Mouse (Mus musculus) cerebellum, adult 9-11 months (tissue): ENCODE measurements around the gene Ugdh.
"Not testable (repeated sequence)": the region's sequence is repeated elsewhere in the genome, so short reads cannot be mapped to it uniquely, and the experiment has no call there.

ENCODE experiments used
- DNase-seq: peaks from one replicate; pipeline ENCODE4 v3.0.0; 2022

Ugdh gene

DNA sequence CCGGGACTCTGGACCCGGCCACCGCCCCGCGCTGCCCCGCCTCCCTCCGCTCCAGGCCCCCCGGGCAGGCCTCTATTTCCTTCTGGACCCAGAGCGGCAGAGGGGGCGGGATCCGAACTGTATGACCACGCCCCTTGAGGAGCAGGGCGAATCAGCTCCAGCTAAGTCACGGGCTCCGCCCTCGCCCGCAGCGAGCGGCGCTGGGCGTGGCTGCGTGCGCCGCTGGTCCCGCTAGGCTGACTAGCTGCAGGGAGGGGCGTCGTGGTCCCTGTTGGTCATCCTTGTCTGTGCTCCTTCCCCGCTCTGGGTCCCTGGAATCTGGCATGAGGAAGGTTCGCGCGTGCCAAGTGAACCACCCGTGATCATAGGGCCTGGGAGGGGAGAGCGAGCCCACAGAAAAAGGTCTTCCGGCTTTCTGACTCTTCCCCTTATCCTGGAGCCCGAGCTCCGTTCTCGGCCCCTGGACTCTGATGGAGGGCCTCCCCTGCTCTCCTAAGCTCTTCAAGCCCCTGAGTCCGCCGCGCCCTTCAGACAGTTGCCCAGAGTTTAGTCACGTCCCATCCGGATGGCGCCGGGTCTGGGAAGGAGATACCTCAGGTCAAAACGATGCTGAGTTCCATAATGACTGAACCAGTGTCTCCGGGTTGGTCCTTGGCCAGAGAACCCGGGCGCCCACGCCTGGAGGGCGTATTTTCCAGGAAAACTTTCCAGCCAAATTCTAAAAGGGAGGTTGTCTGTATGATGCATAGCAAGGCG is at the start of gene Ugdh:
Gene Ugdh (minus strand): TSS at position 144 of the 756 bp plus-strand sequence.
- peak; percentile 98 for DNase-seq

DNA sequence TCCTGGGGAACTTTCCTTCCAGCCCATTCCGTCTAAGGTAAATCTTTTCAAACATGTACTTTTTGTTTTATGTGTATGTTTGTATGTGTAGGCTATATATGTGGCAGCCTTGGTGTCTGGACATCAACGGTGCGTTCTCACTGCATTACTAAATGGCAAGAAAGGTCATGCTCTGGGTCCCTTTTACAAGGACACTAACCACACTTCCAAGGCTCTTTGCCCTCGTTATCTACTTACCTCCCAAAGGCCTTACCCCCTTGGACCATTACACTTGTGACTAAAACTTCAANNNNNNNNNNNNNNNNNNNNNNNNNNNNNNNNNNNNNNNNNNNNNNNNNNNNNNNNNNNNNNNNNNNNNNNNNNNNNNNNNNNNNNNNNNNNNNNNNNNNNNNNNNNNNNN is 47.2 kb upstream of the Ugdh start:
- DNase-seq: no peak

DNA sequence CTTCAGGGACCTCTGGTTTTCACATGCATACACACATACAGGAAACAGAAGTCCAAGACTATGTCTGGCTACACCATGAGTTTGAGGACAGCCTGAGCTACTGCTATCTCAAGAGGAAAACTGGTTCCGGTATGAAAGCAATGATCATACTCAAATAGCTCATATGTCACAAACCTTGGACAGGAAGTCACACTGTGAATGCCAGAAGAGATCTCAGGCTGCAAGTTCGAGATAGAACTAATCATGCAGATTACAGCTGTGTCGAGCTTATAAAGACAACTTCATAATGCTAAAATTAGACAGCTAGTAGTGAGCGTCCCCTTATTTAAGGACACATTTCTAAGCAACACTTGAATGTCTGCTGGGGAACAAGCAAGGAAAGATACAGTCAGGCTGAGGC is 44.8 kb upstream of the Ugdh start:
- no peak for DNase-seq

DNA sequence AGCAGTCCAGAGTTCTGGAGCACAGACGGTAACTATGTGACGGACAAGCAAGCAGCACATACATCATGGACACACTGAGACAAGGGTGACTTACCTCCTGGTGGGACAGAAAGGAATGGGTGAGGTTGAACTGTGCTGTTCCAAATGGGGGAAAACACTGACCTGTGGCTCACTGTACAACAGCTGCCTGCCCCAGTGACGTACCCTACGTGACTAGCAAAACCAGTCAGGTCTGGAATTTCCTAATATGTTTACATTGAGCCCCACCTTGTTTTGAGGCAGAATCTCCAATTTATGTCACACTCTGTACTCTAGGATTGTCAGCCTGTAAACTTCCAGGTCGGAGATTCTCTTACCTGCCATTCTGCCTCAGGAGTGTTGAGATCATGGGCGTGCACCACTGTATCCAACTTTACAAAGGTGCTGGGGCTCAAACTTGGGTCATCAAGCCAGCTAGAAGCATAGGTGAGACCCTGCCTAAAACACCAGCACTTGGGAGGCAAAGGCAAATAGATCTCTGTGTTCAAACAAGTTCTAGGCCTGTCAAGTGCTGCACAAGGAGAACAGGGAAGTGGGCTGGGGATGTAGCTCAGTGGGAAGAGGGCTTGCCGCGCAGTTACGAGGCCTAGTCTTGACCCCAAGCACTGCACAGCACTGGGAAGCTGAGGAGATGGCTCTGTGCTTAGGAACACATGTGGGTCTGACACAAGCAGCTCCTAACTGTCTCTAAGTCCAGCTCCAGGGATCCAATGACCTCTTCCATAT is 44.1 kb upstream of the Ugdh start:
- no peak for DNase-seq

DNA sequence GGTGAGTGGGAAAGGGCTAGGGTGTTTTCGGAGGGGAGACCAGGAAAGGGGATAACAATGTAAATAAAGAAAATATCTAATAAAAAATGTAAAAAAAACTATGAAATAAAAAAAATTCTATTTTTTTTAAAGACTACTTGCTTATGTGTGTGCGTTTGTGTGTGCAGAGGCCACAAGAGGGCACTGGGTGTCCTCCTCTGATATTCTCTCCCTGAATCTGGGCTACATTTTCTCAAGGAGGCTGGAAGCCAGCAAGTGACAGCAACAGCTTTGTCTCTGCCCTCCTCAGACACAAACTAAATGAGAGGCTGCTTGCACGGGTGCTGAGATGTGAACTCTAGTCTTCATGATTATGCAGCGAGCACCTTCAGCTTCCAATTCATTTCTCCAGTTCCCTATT is 42.5 kb upstream of the Ugdh start:
- DNase-seq: no peak

DNA sequence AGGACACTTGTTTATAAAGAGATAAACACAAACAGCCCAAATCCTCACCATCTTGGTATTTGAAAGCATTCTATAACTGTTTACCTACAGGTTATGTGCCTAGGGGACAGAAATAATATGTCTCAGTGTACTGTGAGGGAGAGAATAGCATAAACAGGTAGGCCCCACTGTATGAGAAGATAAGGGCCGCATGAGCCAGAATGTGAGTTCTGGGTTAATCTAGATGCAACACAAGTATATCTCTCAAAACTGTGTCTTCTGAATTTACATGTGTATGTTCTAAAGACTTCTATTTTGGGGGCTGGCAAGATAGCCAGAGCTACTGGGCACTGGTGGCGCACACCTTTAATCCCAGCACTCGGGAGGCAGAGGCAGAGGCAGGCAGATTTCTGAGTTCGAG is 41.0 kb upstream of the Ugdh start:
- DNase-seq: not testable (repeated sequence)

DNA sequence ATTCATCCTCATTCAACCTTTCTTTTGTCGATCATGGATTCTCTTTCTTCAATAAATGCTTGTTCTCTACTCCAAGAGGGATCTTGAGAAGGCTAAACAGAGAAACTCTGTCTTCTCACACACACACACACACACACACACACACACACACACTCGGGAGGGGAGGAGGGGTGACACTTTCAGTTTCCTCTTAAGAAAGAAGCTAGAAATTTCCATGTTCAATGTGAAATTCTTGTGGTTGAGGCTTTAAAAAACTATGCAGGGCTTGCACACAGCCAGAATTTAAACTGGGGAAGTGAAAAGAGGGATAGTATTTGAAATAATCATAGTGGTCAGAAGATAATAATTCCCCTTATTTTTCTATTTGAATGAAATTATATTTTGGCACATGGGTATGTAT is 40.1 kb upstream of the Ugdh start:
- no peak for DNase-seq

DNA sequence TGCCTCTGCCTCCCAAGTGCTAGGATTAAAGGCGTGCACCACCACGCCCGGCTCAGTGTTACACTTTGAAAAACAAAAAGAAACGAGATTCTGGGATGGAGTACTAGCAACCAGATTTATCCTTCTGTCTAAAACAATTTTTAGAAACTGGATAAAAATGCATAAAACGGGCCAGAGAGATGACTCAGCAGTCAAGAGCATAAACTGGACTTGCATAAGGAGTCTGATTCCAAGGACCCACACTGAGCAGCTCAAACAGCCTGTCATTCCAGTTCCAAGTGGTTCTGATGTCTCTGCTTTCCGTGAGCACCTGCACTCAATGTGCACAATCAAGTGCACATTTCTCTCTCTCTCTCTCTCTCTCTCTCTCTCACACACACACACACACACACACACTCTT is 34.0 kb upstream of the Ugdh start:
- peak; percentile 66 for DNase-seq

DNA sequence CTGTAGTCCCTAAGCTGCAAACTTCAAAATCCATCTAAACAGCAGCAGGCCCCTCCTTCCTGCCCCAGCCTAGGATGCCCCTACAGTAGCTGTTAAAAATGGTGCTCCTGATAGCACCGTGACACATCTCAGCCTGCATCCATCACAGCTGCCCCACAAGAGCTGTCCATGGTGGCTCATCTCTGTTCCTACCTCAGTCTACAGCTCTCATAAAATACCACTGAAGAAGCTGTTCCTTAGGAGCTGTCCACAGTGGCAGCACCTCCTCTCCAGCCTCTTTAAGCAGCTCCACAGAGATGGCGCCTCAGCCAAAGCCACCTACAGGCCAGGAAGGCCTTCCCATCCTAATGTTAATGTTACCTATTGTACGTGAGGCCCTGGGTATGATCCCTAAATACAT is 31.2 kb upstream of the Ugdh start:
- DNase-seq: no peak

DNA sequence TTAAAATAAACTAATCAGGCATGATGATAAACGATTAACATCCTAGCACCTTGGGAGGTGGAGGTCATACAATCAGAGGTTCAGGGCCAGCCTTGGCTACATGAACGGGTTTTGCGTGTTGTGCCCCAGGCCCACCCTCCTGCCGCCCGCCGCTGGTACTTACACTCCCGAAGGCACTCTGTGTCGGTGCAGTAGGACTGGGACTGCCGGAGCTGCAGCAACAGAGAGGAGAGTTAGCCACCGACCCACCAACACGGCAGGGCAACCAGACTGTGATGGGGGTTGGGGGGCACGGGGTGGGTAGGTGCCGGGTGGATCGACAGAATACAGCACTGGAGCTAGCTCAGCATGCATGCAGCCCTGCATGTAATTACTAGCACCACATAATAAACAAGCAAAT is 24.6 kb upstream of the Ugdh start:
- DNase-seq: no peak

DNA sequence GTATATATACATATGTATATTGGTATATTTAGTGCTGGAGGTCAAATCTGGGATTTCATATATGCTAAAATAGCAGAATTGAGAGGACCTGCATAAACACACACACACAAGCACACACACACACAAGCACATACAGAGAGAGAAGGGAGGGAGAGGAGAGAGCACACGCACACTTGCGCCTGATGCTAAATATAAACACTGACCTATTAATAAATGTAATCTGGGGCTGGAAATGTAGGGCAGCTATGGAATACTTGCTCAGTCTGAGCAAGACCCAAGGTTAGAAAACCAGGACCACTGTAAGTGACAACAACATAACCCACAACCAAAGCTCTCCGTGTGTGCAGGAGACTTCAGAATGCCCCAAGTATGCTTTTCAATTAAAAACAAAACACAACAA is 23.7 kb upstream of the Ugdh start:
- no peak for DNase-seq

DNA sequence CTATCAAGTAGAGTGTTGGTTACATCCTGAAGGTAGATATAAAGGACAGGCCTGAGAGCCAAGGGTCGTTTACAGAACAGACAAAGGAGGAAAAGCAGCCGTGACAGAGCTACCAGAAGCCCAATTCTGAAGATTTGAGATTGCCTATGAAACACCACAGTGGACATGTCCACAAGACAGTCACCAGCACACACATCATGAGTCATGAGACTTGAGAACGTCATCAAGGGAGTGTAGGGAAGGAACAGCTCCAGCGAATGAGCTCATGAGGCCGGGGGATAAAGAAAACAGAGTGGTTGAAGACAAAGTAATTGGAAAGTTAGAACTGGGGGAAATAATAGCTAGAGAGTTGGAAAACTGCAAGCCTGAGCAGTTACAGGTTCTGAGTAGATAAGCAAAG is 22.1 kb upstream of the Ugdh start:
- no peak for DNase-seq

DNA sequence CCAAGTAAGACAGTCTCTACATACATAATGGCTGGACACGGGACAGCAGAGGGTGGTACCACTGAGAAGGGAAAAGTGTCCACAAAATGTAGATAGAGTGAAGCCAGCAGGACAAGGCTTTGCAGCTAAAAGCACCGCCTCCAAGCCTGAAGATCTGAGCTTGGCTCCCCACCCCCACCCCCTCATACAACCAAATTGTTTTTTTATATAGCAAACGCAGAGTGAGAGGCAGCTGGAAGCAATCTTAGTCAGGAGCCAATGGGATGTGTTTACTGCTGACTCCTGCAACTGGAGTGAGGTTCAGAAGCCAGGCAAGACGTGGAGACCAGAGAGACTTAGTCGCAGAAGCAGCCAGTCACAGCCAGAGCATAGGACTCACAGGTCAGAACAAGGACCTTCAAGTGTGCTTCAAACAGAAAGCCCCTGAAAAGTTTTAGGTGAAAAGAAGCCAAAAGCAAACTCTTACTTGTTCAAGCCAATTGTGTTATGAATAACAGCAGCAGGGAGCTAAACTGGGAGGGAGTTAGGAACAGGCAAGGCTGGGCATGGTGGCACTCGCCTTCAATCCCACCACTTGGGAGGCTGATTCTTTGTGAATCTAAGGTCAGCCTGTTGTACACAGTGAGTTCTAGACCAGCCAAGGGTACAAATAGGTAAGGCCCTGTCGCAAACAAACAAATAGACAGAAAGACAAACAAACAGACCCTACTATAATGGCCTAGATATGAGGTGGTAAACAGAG is 21.5 kb upstream of the Ugdh start:
- DNase-seq: no peak

DNA sequence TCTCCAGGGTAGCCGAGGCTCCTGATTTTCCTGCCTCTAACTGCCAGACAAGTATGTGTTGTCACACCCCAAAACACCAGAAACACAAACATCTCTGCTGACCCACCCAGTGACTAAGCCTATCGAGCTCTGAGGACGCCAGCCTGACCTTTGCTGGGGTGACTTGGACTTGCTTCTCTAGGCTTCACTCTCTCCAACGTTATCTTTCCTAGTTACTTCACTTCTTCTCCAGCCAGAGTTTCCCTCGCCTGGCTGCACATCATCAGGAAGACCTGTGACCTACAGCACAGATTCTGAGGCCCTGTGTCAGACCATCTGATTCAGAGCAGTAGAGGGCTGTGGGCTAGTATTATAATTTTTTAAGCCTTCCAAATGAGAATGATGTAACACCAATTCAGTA is 19.0 kb upstream of the Ugdh start:
- DNase-seq: no peak

DNA sequence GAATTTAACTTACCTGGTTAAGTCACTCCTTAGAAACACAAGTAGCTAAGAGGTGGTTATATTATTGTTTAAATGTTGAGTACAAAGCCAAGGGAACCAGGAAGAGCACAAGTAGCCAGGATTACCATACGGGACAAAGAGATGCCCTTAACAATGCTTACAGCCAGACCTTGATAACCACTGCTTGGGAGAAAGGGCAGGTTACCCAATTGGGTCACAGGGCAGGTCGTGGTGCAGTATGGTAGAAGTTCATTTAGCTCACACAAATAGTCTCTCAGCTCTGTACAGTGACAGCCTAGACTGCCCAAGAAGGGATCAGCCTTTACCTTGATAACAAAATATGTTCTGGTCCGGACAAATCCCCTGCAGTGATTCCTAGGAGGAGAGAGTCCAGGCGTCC is 13.2 kb upstream of the Ugdh start:
- DNase-seq: no peak

DNA sequence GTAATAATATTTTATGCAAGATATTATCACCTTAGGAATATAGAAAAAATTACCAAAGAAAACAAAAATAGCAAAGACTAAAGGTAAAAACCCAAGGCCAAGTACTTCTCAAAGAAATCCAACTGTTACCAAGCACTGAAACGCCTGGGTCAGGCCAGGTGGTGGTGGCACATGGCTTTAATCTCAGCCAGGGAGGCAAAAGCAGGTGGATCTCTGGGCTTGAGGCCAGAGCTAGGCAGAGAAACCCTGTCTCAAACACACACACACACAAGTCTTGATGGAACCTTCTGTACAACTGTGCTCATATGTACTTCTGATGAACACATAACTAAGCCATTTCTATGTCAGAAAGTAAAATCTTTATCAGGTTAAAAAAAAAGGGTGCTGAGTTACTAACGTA is 12.1 kb upstream of the Ugdh start:
- DNase-seq: peak; percentile 92

DNA sequence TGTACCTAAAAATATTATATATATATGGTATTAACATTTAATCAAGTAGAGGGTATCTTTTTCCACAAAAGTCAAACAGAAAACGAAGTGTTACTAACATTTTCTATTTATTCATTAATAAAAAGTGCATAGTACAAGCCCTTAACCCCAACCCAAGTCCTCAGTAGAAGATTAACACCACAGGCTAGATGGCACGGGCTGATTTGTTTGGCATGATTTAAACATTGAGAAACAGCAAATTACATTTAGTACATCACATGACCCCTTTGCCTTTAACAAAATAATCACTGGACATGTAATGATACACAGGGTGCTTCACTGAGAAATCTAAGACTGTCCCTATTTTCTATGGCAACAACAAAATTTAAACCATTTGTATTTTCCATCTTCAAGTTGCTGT is 11.0 kb upstream of the Ugdh start:
- no peak for DNase-seq

DNA sequence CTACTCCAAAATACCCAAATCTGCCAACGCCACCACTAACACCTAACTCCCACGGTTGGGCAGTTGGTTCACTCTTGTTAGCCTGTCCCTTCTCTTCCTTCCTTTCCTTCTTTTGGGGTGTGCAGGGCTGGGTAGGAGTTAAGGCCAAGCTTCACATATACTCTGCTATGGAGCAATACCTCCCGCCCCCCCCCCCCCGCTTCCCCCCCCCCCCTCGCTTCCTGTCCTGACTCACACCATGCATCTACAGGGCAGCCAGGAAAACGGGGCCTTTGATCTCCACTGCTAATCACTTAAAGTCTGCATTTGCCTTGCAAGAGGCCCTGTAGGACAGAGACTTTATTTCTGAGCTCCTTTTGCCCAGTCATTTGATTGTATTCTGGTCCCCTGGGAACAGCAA is 9.2 kb upstream of the Ugdh start:
- DNase-seq: no peak

DNA sequence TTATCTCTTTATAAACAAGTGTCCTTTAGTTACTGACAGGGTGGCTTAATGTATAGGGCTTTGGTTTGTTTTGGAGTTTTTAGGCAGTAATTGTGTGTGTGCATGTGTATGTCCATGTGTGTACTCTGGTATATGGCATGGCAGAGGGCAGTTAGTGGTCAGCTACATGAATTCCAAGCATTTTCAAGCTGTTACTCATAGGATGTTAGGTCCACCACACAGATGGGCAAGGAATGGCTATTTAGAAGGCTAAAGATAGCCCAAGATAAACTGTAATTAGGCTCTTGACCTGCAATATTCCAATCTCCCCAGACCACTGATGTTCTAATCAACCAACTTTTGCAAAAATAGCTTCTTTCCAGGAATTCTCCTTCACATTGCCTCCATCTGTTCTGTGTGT is 2.3 kb upstream of the Ugdh start:
- DNase-seq: no peak

DNA sequence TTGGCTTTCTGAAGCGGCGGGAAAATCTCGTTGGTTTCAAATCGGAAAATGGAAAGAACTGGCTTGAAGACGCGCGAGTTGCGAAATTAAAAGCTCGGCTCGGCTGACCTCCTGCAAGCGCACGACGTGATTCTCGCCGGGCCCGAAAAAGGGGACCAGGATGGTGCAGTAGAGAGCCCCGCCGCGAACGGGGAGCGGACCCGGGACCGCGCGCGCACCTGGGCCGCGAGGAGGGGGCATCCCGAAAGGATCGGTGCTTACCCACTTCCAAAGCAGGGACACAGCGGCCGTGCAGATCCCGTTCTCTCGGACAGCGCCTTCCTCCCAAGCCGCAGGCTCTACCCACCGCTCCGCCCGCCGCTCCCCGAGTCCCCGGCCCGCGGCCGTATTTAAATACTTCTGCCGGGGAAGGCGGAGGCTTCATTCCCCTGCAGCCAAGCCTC is 365 bp downstream of the Ugdh start:
- no peak for DNase-seq

DNA sequence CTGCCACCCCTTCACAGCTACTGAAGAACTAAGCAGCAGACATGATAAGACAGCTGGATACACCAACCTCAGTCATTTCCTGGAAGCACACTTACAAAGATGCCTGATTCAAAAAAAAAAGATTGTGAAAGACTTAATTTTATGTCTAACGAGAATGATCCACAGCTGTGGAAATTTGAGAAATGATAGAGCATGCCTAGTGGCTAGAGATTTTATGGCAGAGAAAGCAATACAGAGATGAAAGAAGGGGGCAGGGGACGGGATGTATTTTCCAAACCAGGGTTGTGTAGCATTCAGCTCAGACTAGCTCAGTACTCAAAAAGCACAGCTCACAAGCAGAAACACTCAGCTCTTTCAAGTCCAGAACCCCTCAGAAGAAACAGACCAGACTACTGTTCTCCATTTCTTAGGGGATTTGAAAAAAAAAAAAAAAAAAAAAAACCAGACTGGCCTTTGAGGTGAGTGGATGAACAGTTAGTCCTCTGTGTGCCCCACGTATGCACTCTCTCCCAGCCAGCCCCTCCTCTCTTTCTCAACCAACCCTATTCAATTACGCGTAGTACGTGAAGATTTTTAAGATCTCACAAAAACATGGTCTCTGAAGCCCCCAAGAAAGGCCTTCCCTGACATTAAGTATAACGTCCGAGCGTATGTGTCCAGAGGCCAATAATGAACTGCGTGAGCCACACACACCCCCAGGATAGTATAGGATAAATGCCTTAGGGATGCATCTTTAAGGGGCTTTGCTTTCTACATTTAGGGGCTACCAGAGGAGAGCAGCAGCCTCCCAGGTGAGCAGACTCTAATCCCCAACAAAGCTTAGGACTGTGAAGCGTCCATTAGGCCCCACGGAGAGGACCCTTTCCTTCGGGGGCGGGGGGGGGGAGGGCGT is 1.0 kb downstream of the Ugdh start:
- DNase-seq: no peak

DNA sequence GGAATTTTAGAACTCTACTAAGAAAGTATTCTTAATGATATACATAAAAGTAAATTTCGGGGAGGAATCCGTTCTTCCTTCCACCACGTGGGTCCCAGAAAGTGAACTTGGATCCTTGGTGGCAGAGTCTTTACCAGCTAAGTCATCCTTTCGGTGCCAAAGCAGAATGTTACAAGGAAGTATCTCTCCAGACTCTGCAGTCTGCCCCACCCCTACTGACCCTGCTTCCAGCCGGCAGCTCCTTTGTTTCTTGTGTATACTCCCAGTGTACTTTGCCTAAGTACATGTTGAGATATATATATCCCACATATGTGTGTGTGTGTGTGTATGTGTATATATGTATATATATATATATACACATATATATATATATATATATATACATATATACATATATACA is 6.3 kb downstream of the Ugdh start:
- DNase-seq: no peak

DNA sequence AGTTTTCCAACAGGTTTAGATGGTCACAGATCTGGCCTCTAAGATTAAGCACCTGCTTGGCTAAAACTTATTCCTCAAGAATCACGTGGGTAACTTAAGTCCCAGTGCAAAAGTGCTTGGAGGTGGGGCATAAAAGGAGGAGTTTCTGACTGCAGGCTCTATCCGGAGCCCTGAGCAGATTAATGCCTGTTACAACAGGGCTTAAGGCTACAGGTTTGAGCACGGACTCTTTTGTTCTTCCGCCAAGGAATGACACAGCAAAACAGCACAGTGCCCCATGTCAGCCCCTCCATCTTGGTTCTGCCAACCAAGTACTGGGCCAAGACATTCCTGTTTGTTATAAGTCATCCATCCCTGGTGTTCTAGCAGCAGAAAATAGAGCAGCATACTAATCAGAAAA is 7.4 kb downstream of the Ugdh start:
- DNase-seq: no peak
